Mouse (Mus musculus): ENCODE data around the gene Mip.

DNA sequence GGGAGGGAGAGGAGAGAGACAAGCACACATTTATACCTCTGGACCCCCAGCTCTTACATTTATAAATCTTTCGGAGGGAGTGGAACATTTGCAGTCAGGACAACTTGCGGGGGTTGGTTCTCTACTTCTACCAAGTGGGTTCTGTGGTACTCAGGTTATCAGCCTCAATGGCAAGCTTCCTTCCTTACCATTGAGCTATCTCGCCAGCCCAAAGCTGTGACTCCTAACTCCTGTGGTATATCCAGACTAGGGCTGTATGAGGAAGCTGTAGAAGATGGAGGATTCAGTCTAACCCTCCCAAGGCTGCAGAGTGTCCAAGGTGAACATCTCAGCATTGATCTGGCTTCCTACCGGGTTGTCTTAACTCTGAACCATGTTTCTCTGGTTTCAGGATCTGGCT, 13.5 kb downstream of the Mip start:
- no peak for TF ChIP-seq CTCF (IDR thresholded peaks at IDR 0.05; ENCODE audit: borderline replicate concordance, control insufficient read depth, extremely low read depth, insufficient read depth, low read length, poor library complexity)
- TF ChIP-seq POLR2A (IDR thresholded peaks at IDR 0.05; ENCODE audit: control insufficient read depth, extremely low read depth, insufficient read depth, low read length, poor library complexity) = no peak
